Mouse (Mus musculus) right cerebral cortex, adult 18-20 months (tissue): ENCODE results near the gene Zswim1.
A peak's percentile ranks its signal among the peaks of the same experiment; 100 is the strongest.

Experiments used
- DNase-seq: peaks from one replicate; pipeline ENCODE4 v3.0.0; 2022; ENCODE audit warnings: mixed read lengths

The Zswim1 gene

DNA sequence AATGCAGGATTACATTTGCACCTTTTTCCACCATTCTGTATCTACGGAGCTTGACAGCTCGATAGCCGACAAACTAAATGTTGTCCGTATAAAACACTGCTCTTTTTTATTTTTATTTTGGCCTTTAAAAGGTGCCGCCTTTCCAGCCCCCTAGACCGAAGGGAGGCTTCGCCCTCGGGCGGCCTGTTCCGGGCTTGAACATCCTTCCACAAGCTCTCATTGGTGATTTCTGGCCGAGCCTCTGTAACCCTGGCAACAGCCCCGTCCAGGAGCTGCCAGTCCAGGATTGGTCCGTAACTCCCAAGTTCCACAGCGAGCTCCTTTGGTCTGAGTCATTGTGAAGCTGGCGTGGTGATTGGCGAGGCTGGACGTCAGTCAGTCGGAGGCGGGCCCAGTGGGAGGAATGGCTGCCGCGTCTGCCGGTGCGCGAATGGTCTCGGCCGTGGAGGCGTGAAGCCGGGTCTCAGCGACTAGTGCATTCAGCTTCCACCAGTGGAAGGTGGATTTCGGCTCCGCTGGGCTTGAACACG, at the start of gene Zswim1:
TSS of gene Zswim1 (plus strand) at position 51 of the 530 bp plus-strand sequence.
- DNase-seq, result peak; percentile 100

DNA sequence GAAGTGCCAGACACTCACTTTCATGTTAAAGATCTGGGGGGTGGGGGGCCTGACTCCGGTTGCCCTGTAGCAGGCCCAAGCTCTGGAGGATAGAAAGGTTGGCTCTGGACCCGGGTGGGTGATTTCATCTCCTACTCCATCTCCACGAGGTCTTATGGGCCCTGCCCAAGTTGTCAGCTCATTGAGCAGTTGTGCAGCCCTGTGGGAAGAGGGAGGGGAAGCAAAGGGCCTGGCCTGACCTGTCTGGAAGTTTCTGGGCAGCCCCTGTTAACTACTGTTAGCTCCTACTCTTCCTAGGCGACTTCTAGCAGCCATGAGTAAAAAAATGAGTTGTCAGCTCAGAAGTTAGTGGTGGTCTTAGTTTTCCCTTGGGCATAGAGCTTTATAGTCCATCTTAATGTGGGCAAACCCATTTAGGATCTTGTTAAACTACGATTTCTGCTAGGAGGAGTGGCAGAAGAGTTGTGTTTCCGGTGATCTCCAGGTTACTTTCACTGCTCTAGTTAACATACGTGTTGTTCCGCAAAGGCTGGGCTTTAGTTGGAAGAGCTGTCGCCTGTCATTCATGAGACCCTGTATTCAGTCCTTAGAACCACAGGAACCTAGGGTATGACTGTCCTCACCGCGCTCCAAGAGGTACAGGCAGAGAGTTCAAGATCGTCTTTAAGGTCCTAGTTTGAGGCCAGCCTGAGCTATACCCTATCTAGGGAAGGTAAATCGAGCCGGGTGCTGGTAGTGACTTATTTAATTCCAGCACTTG, 49.1 kb upstream of the Zswim1 start:
- DNase-seq, result no peak

DNA sequence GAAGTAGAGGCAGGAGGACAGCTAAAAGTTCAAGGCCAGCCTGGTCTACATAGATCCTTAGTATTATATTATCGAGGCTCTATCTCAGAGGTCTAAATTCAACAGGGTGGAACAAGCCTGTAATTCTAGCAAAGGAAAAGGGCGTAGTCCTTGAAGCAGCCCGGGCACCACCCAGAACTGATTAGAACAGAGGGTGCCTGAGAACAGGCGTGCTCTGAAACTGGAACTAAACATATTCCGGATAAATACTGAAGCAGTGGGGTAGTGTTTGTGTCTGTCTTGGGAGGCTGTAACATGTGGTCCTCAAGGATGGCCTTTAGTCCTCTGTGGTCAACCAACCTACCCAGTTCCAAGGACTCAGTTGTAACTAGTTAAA, 48.5 kb upstream of the Zswim1 start:
- no peak for DNase-seq

DNA sequence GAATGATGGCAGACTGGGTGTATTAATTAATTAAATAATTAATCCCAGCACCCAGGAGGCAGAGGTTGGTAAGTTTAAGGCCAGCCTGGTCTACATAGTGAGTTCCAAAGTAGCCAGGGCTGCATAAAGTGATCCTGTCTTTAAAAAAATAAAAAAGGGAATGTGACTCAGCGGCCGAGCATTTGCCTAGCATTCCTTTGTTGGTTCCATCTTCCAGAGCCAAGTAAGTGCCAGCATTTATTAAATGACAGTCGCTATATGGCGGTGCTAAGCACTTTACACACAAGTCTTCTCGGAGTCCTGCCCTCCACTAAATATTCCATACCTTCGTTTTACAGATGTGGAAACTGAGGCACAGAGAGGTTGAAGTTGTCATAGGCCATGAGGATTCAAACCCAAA, 46.4 kb upstream of the Zswim1 start:
- no peak for DNase-seq

DNA sequence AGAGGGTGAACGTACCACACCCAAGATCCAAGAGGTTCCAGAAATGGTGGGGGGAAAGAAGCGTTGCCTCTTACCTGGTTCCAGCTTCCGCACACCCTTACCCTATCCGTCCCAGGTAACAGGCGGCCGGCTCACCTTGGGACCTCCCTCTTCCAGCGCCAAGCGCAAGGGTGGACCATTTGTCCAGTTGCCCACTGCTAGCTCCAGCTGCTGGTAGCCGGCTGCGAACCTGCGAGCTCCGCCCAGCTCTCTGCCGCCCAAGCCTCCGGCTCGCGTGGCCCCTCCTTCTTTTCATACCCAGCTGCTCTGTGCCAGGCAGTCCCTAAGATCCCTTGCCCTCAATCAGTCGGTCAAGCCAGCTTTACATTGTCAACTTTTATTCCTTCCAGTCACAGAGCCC, 45.7 kb upstream of the Zswim1 start:
- DNase-seq, result no peak

DNA sequence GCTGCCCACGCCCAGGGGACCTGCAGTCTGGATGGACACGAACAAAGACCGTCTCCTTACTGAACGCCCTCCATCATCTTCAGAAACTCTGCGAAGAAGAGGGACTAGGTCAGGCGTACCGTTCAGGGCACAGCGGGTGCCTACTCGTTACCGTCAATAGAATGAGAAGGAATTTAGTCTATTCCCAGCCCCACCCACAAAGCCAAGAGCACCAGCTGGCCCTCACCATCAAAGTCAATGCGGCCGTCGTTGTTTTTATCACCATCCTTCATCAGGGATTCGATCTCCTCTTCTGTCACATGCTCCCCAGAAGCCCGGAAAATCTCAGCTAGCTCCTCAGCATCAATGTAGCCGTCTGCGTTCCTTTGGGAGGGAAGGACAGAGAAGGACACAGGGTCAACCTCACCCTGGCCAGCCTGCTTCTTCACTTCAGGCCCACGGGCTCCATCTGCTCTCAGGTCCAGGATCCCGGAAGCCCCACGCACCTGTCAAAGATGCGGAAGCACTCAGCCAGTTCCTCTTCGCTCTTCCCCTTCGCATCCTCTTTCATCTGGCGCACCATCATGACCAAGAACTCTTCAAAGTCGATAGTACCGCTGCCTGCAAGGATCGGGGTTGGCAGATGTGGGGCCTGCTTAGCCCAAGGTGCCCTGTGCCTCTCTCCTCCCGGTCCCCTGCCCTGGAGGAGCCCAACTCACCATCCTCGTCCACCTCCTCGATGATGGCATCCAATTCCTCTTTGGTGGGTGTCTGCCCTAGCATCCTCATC, 45.1 kb upstream of the Zswim1 start:
- no peak for DNase-seq

DNA sequence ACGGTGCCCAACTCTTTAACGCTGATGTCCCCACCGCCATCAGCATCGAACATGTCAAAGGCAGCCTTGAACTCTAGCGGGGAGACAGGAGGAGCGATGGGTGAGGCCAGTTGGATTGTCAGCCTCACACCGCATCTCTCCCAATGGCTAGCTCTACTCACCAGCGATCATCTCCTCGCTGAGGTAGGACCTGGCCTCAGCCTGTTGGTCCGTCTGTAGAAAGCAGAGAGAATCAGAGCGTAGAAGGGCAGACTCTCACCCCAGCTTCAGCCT, 44.5 kb upstream of the Zswim1 start:
- no peak for DNase-seq

DNA sequence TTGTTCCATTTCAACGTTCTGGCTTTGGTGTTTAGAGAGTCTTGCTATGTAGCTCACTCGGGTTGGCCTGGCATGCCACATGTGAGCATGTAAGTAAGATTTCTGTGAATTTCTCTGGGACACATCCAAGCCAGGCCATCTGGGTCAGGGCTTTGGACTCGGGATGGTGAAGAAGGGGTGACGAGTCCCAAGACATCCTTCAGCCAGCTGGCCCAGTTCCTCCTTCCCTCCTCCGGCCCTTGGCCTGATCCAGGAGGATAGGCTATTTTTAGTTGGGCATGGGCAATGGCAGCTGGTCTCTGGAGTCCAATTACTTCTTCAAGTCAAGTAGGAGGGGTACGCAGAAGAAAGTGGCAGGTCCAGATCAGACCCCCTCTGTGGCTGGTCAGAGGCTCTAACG, 43.7 kb upstream of the Zswim1 start:
- no peak for DNase-seq

DNA sequence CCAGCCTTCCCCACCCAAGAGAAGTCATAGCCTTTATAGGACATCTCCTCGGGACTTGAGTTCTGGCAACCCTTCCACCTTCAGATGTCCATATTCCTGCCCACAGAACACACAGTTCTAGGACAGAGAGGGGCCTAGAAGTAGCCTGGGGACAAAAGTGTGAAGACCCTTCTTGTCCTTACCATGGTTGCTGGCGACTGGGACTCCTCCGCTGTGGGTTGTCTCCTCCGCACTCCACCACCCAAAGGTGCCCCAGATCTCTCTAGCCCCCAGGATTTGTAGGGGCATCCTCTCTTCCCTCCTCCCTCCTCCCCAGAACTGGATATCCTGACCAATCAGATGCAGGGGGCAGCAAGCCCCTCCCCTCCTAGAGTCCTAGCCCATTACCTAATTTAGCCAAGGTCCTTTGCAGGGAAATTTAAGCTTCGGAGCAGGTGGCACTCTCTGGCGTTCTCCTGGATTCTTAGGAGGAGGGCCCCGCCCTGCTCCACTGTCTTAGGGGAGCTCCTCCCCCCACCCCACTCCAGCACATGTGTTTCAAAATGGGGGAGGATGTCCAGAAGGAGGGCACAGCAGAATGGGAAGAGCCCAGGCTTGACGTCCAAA, 42.9 kb upstream of the Zswim1 start, which contains the start of gene Tnnc2:
TSS of gene Tnnc2 (minus strand) at position 487 of the 606 bp plus-strand sequence.
- DNase-seq, result no peak

DNA sequence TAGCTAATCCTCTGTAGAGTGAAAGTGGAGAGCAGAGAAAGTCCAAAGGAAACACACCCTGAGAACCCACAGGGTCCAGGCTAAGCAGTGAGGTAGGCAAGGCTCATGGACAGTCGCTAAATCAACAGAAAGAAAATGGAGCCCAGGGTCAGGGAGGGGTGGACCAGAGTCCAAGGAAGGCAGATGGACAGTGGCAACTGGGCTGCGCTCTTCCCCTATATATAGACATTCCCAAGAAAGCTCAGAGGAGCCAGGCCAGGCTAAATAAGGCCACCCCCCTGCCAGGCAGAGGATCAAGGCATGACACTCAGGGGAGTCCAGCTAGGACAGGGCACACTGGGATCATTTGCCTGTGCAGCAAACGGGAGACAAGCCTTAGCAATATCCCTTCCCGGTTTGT, 40.6 kb upstream of the Zswim1 start:
- no peak for DNase-seq

DNA sequence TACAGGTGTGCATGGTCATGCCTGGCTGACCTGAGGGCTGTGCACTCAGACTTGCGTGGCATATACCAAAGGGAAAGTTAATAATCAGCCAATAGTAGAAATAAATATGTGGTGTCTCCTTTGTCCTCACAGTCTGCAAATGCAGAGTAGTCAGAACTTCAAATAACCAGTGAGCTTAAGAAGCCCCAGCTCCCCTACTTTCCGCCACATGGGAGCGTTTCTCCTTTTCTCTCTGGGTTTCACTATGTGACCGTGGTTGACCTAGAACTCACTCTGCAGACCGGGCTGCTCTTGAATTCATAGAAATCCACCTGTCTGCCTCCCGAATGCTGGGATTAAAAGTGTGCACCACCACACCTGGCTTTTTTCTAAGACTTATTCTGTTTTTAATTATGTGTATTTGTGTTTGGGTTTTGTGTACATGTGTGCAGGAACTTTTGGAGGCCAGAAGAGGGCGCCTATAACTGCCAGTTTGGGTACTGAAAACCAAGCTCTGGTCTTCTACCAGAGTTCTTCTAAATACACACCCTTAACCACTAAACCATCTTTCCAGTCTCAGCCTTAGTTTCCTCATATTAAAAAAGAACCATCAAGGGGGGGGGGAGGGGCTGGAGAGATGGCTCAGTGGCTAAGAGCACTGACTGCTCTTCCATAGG, 38.4 kb upstream of the Zswim1 start:
- no peak for DNase-seq

DNA sequence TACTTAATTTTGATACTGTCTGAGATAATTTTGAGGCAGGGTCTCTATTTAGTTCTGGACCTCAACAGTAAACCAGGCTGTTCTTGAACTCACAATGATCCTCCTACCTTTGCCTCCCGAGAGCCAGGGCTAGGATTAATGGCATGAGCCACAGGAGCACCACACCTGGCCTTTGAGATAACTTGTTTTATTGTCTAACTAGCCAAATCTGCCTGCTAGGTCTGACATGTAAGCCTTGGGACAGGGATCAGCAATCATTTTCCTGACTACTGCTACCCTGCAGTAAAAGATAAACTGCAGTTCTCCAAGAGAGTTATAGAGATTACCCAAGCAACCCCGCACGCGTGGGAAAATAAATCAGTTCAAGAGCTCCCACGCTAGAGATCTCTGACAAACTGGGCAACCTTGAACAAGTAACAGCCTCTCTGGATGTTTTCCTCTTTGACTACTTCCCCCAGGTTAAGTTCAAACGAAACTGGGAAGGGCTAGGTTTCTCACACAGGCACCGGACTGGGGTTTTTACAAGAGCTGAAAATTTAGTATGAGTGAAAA, 37.5 kb upstream of the Zswim1 start:
- DNase-seq, result no peak

DNA sequence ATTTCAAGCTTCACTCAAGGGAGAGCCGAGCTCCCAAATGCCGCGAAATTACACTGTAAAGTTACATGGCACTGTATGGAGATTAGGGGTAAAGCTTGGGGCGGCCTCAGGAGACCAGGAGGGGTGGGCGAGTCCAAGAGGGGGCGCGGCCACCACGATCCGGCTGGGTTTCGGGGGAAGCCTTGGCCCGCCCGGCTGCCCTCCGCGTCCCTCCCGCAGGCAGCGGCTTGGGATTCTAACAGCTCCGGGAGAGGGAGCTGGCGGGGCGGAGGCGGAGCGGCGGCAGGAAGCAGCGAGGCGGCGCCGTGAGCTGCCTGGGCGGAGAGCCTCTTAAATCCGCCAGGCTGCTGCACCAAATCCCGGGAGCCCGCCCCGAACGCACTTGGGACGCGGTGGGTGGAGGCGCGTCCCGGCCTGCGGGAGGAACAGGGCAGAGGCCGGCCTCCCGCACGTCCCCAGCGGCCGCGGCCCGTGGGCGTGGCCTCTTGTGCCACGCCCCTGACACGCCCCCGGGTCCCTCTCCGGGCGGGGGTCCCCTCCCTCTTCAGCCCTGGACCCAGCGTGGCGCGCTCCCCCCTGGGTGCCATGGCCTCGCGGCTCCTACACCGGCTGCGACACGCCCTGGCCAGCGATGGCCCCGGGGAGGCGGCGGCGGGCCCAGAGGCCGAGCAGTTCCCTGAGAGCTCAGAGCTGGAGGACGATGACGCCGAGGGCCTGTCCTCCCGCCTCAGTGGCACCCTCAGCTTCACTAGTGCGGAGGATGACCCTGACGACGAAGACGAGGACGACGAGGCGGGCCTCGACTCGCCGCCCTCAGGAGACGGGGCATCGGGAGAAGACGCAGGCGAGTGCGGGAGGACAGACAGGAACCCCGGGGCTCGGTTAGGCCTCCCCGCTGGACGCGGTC, 36.8 kb upstream of the Zswim1 start, which contains the start of gene Snx21:
TSS of gene Snx21 (plus strand) at position 343 of the 907 bp plus-strand sequence.
- DNase-seq, result peak; percentile 92

DNA sequence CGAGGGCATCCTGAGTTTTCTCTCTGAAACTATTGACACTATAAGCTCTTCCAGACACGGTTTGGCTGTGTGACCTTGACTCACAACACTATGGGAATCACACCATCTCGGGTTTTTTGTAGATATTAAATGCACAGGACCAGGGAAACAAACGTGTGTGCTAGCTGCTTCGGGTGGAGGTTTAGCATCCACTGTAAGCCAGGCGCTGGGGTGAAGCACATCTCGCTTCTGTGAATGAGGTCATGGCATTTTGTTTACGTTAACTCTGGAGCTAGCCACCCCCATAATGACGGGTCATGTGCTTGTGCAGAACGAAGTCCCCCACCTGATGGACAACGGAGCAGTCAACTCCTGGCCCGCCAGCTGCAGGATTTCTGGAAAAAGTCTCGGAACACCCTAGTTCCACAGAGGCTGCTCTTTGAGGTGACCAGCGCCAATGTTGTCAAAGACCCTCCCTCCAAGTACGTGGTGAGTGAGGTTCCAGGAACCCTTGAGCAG, 36.0 kb upstream of the Zswim1 start:
- no peak for DNase-seq

DNA sequence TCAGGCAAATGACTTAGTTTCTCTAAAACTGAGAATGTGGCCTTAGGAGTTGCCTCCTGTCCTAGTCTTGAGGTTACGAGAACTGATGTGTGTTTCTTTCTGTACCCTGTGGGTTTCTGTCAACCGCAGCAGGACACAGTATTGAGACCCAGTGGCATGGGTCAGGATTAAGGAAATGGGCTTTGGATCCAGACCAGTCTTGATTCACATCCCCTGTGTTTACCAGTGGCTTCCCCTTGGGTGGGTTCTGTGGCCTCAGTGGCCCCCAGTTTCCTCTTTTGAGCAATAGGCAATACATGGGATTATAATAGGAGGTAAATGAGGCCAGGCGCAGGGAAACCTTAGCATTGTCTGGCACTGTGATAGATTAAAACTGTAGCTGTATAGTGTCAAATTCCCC, 35.5 kb upstream of the Zswim1 start:
- no peak for DNase-seq

DNA sequence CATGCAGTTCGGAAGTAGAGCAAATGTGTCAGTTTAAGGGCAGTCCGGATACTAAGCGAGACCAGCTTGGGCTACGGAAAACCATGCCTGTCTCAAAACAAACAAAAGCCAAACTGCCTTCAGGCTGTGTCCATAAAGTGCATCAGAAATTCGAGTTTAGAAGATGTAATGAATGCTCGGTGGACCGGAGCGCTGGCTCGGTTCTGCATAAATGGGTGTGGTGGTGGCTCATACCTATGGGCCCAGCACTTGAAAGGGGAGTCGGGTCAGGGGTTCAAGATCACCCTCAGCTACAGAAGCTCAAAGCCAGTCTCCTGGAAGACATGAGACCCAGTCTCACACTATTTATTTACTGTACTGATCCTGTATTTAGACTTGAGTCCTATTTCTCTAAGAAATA, 34.7 kb upstream of the Zswim1 start:
- no peak for DNase-seq

DNA sequence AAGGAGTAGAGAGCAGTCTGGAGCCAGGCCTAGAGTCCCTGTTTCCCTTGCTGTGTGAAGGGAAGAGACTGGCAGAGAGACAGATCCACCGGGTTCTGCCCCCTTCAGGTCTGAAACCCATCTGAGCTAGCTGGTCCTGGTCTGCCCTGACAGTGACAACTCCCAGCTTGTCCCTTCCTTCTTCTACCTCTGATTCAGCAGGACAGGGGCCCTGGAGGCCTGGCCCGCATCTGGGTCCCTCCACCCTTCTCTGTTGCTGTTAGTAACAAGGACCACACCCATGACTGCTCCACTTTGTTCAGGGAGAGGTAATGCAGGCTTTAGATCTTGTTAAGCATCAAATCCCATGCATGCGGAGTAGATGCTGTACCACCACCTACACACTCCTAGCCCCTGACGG, 34.1 kb upstream of the Zswim1 start:
- DNase-seq, result no peak

DNA sequence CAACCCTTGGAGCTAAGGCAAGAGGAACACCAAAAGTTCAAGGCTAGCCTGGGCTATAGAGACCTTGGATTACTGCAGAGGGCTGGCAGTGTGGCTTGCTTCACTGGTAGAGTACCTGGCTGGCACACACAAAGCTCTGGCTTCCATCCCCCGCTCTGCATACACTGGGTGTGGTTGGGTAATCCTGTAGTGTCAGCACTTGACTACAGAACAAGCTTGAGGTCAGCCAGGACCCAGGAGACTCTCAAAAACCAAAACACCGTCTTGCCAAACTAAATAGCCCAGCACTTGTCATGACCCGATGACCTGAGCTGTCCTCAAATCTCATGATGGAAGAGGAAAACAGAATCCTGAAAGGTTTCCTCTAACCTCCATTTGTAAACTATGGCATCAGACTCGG, 32.0 kb upstream of the Zswim1 start:
- DNase-seq, result no peak

DNA sequence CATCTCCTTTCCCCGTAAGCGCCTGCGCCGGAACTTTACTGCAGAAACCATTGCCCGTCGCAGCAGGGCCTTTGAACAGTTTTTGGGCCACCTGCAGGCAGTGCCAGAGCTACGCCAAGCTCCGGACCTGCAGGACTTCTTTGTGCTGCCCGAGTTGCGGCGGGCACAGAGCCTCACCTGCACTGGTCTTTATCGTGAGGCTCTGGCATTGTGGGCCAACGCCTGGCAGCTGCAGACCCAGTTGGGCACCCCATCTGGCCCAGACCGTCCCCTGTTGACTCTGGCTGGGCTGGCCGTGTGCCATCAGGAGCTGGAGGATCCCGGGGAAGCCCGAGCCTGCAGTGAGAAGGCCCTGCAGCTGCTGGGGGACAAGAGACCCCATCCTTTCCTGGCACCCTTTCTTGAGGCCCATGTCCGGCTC, 30.6 kb upstream of the Zswim1 start:
- DNase-seq, result no peak

DNA sequence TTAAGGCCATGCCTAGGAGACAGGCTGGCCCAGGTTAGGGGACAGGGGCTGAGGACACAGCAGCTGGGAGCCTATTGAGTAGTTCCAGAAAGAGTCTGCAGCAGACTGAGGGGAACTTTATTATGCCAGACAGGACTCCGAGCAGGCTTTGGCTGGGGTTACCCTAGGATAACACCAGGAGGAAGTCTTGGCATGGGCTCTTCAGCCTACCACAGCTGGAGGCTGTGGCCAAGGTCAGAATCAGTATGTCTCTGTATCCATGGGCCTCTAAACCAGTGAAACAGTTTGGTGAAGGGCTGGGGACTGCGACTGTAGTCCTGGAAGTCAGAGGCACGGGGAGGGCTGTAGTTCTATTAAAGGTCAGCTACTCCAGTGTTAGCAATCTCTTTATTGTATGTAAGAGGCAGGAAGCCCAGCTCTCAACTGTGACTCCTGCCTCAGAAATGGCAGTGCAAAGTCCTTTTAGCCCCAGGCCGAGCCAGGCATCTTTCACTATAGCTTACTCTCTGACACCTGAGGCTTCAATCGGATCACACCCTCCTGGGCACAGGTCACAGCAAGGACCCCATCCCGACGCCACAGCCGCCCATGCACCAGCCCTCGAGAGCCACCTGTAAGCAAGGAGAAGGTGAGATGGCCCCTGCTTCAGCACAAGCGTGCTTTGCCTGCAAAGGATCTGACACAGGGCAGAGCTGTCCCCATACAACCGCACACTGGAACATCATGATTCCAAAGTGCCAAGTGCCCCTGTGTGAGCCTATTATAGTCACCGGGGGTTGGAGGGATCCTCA, 29.9 kb upstream of the Zswim1 start:
- DNase-seq, result no peak

DNA sequence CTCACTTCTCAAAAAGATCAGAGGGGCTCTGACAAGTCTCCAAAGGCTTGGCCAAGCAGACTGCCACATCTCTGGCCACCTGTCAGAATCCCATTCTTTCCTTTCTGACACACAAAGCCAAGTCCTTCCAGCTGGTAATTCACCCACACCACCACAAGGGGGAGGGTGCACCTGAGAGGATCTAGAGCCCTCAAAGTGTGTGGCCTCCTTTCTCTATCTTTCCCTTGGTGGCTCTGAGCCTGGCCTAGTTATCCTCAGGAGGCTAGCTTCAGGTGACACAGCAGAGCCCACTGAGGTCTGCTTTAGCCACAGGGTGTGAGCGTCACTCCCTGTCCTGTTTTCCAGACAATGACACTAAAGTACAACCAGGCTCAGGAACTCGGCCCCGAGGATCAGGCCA, 29.2 kb upstream of the Zswim1 start:
- peak; percentile 59 for DNase-seq
